Mouse (Mus musculus): ENCODE results near the gene Slc25a18. TPM values are rescaled to one million over a fixed set of nuclear protein-coding genes. Genes with fewer than 3 reads are reported as not detected.
"Not testable (repeated sequence)": the region's sequence is repeated elsewhere in the genome, so short reads cannot be mapped to it uniquely, and the experiment has no call there.

Gene Slc25a18
- polyA plus RNA-seq, 1 experiment, result 0.07 TPM

- Histone ChIP-seq H3K79me2 (ENCODE audit: control insufficient read depth, insufficient read depth) (no peaks in the 10 kb centered on the region), H3ac (ENCODE audit: control insufficient read depth, insufficient read length, low read depth) (no peak overlapping the region), H3K36me3 (ENCODE audit: control insufficient read depth, insufficient read depth) (peaks cover 74% of the 10 kb centered on the region), H3K79me3 (ENCODE audit: low read depth) (no peaks in the 10 kb centered on the region), H3K4me3 (ENCODE audit: insufficient read depth, poor library complexity, severe bottlenecking) (no peak overlapping the region), H3K27me3 (ENCODE audit: control insufficient read depth, insufficient read depth, insufficient read length) (no peaks in the 10 kb centered on the region)
- no peak for TF ChIP-seq MAX (IDR thresholded peaks at IDR 0.05)
- TF ChIP-seq MYOG (IDR thresholded peaks at IDR 0.05; ENCODE audit: control insufficient read depth, extremely low read depth, insufficient read length), result no peak
- no peak for TF ChIP-seq CEBPB (IDR thresholded peaks at IDR 0.05; ENCODE audit: low read depth)
- TF ChIP-seq USF1 (IDR thresholded peaks at IDR 0.05; ENCODE audit: low read depth), result no peak
- TF ChIP-seq CTCF (IDR thresholded peaks at IDR 0.05; ENCODE audit: control insufficient read depth, insufficient read depth, insufficient read length), result no peak
- no peak for TF ChIP-seq FOSL1 (IDR thresholded peaks at IDR 0.05; ENCODE audit: insufficient read depth, low read length, poor library complexity, severe bottlenecking)
Measured at GRCm38 (mm10) chr6:120798019-120798418, 24.6 kb downstream of the Slc25a18 start.

DNA sequence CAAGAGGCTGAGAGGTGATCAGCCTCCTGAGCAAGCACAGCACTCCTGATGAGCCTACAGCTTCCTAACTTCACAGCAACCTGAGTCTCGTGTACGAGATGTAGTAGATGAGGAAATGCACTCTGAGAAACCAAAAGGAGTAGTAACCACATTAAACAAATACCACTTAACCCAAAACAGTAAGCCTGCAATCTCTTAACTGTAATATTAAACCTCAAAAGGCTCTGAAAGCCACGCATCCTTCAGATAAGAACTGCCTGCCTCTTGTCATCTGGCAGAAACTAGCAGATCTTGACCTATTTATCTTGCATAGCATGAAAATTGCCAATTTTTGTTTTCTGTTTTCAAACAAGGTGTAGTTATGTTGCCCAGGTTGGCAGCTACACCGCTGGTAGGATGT lies 25.5 kb downstream of the Slc25a18 start:
- H3K79me3 ChIP-seq (ENCODE audit: low read depth), result no peaks in the 10 kb centered on the region
- no peaks in the 10 kb centered on the region for H3K79me2 ChIP-seq (ENCODE audit: control insufficient read depth, insufficient read depth)
- peaks cover 70% of the 10 kb centered on the region for H3K36me3 ChIP-seq (ENCODE audit: control insufficient read depth, insufficient read depth)
- TF ChIP-seq MYOG (IDR thresholded peaks at IDR 0.05; ENCODE audit: control insufficient read depth, extremely low read depth, insufficient read length), result no peak
- no peak for TF ChIP-seq FOSL1 (IDR thresholded peaks at IDR 0.05; ENCODE audit: insufficient read depth, low read length, poor library complexity, severe bottlenecking)
- no peak for TF ChIP-seq CTCF (IDR thresholded peaks at IDR 0.05; ENCODE audit: control insufficient read depth, insufficient read depth, insufficient read length)
- TF ChIP-seq USF1 (IDR thresholded peaks at IDR 0.05; ENCODE audit: low read depth), result no peak
- TF ChIP-seq CEBPB (IDR thresholded peaks at IDR 0.05; ENCODE audit: low read depth), result no peak
- no peak for TF ChIP-seq MYOD1 (IDR thresholded peaks at IDR 0.05; ENCODE audit: control insufficient read depth, insufficient read length, low read depth)
- no peak for TF ChIP-seq MAX (IDR thresholded peaks at IDR 0.05)
- no peak overlapping the region for H3K4me3 ChIP-seq (ENCODE audit: insufficient read depth, poor library complexity, severe bottlenecking)
- no peaks in the 10 kb centered on the region for H3K27me3 ChIP-seq (ENCODE audit: control insufficient read depth, insufficient read depth, insufficient read length)
- no peak overlapping the region for H3ac ChIP-seq (ENCODE audit: control insufficient read depth, insufficient read length, low read depth)

GRCm38 (mm10) chr6:120799581-120800041 lies 26.2 kb downstream of the Slc25a18 start:
- Histone ChIP-seq H3K36me3 (ENCODE audit: control insufficient read depth, insufficient read depth) (peaks cover 70% of the 10 kb centered on the region), H3ac (ENCODE audit: control insufficient read depth, insufficient read length, low read depth) (no peak overlapping the region), H3K79me2 (ENCODE audit: control insufficient read depth, insufficient read depth) (no peaks in the 10 kb centered on the region), H3K27me3 (ENCODE audit: control insufficient read depth, insufficient read depth, insufficient read length) (no peaks in the 10 kb centered on the region), H3K4me3 (ENCODE audit: insufficient read depth, poor library complexity, severe bottlenecking) (no peak overlapping the region), H3K79me3 (ENCODE audit: low read depth) (no peaks in the 10 kb centered on the region)
- TF ChIP-seq MYOG (IDR thresholded peaks at IDR 0.05; ENCODE audit: control insufficient read depth, extremely low read depth, insufficient read length), result no peak
- TF ChIP-seq CTCF (IDR thresholded peaks at IDR 0.05; ENCODE audit: control insufficient read depth, insufficient read depth, insufficient read length), result no peak
- TF ChIP-seq USF1 (IDR thresholded peaks at IDR 0.05; ENCODE audit: low read depth), result no peak
- no peak for TF ChIP-seq CEBPB (IDR thresholded peaks at IDR 0.05; ENCODE audit: low read depth)
- TF ChIP-seq MAX (IDR thresholded peaks at IDR 0.05), result no peak
- TF ChIP-seq FOSL1 (IDR thresholded peaks at IDR 0.05; ENCODE audit: insufficient read depth, low read length, poor library complexity, severe bottlenecking), result no peak
- TF ChIP-seq MYOD1 (IDR thresholded peaks at IDR 0.05; ENCODE audit: control insufficient read depth, insufficient read length, low read depth), result no peak

DNA sequence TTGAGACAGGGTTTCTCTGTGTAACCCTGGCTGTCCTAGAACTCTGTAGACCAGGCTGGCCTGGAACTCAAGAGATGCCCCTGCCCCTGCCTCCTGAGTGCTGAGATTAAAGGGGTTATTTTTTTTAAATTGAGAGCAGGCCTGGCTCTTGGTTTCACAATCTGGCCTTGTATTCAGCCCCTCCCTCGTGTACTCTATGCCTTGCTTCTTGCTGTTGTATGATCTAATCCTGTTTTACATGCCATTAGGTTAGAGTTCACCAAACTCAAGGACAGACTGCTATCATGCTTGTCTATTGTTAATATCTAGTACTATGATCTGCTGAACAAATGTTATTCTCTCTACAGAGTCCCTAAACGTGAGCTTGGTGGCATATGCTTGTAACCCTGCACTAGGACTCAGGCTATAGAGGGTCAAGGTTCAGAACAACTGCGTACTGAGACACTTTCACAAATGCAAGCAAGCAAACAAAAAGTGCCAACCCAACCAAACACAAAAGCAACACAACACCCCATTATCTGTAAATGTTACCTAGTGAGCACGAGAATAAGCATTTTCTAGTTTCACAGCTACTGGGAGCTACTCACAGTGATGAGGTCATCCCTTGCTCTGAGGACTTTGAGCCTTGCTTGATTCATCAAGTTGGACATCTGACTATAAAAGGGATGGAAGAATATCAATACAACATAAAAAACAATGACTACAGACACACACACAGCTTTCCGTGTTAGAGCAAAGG lies 33.8 kb downstream of the Slc25a18 start:
- H3K36me3 ChIP-seq (ENCODE audit: control insufficient read depth, insufficient read depth), result peaks cover 61% of the 10 kb centered on the region
- no peaks in the 10 kb centered on the region for H3K27me3 ChIP-seq (ENCODE audit: control insufficient read depth, insufficient read depth, insufficient read length)
- no peak overlapping the region for H3K4me3 ChIP-seq (ENCODE audit: insufficient read depth, poor library complexity, severe bottlenecking)
- H3ac ChIP-seq (ENCODE audit: control insufficient read depth, insufficient read length, low read depth), result no peak overlapping the region
- no peaks in the 10 kb centered on the region for H3K79me3 ChIP-seq (ENCODE audit: low read depth)
- TF ChIP-seq CEBPB (IDR thresholded peaks at IDR 0.05; ENCODE audit: low read depth), result no peak
- no peak for TF ChIP-seq USF1 (IDR thresholded peaks at IDR 0.05; ENCODE audit: low read depth)
- TF ChIP-seq MYOG (IDR thresholded peaks at IDR 0.05; ENCODE audit: control insufficient read depth, extremely low read depth, insufficient read length), result no peak
- TF ChIP-seq MYOD1 (IDR thresholded peaks at IDR 0.05; ENCODE audit: control insufficient read depth, insufficient read length, low read depth), result no peak
- H3K79me2 ChIP-seq (ENCODE audit: control insufficient read depth, insufficient read depth), result peaks cover 4% of the 10 kb centered on the region

GRCm38 (mm10) chr6:120807738-120808081 lies 34.3 kb downstream of the Slc25a18 start:
- TF ChIP-seq MYOG (IDR thresholded peaks at IDR 0.05; ENCODE audit: control insufficient read depth, extremely low read depth, insufficient read length) (no peak), MYOD1 (IDR thresholded peaks at IDR 0.05; ENCODE audit: control insufficient read depth, insufficient read length, low read depth) (no peak), CEBPB (IDR thresholded peaks at IDR 0.05; ENCODE audit: low read depth) (no peak), MAX (IDR thresholded peaks at IDR 0.05) (no peak), CTCF (IDR thresholded peaks at IDR 0.05; ENCODE audit: control insufficient read depth, insufficient read depth, insufficient read length) (no peak), FOSL1 (IDR thresholded peaks at IDR 0.05; ENCODE audit: insufficient read depth, low read length, poor library complexity, severe bottlenecking) (no peak), USF1 (IDR thresholded peaks at IDR 0.05; ENCODE audit: low read depth) (no peak)
- Histone ChIP-seq H3K27me3 (ENCODE audit: control insufficient read depth, insufficient read depth, insufficient read length) (no peaks in the 10 kb centered on the region), H3K79me2 (ENCODE audit: control insufficient read depth, insufficient read depth) (peaks cover 4% of the 10 kb centered on the region), H3K79me3 (ENCODE audit: low read depth) (no peaks in the 10 kb centered on the region), H3ac (ENCODE audit: control insufficient read depth, insufficient read length, low read depth) (no peak overlapping the region), H3K36me3 (ENCODE audit: control insufficient read depth, insufficient read depth) (peaks cover 55% of the 10 kb centered on the region), H3K4me3 (ENCODE audit: insufficient read depth, poor library complexity, severe bottlenecking) (no peak overlapping the region)

GRCm38 (mm10) chr6:120811999-120812398 lies 38.6 kb downstream of the Slc25a18 start:
- peaks cover 24% of the 10 kb centered on the region for H3K36me3 ChIP-seq (ENCODE audit: control insufficient read depth, insufficient read depth)
- not testable (repeated sequence) for H3K79me3 ChIP-seq (ENCODE audit: low read depth); H3K27me3 ChIP-seq (ENCODE audit: control insufficient read depth, insufficient read depth, insufficient read length); H3ac ChIP-seq (ENCODE audit: control insufficient read depth, insufficient read length, low read depth); H3K79me2 ChIP-seq (ENCODE audit: control insufficient read depth, insufficient read depth); H3K4me3 ChIP-seq (ENCODE audit: insufficient read depth, poor library complexity, severe bottlenecking)

Measured in C2C12 (cell line).